Mouse (Mus musculus) myocyte (in vitro differentiated cells): ENCODE data around the gene Trp53bp2. TPM values are rescaled to one million over a fixed set of nuclear protein-coding genes. Genes with fewer than 3 reads are reported as not detected.

Experiments
- H3K27me3 ChIP-seq: one replicate; pipeline ENCODE4 v1.6.1; 2011; ENCODE audit not compliant: control insufficient read depth, insufficient read depth, insufficient read length
- H3K36me3 ChIP-seq: one replicate; pipeline ENCODE4 v1.6.1; 2011; ENCODE audit not compliant: control insufficient read depth, insufficient read depth
- H3K4me2 ChIP-seq: one replicate; pipeline ENCODE4 v1.6.1; 2011; ENCODE audit warnings: low read depth, control low read depth
- H3K4me3 ChIP-seq: one replicate; pipeline ENCODE4 v1.5.1; 2011; ENCODE audit warnings: mild to moderate bottlenecking, control low read depth, moderate library complexity
- H3K79me2 ChIP-seq: one replicate; pipeline ENCODE4 v1.6.1; 2011; ENCODE audit not compliant: control insufficient read depth, insufficient read depth
- H3ac ChIP-seq: one replicate; pipeline ENCODE4 v1.6.1; 2011; ENCODE audit not compliant: control insufficient read depth, insufficient read length
- CEBPB ChIP-seq: IDR thresholded peaks from 2 replicates; pipeline ENCODE4 v1.6.1; 2011; ENCODE audit warnings: mild to moderate bottlenecking, moderate library complexity; ENCODE audit not compliant: poor library complexity, insufficient read depth, severe bottlenecking
- E2F4 ChIP-seq: IDR thresholded peaks from one replicate; pipeline ENCODE4 v1.6.1; 2011; ENCODE audit warnings: mild to moderate bottlenecking, control low read depth, moderate library complexity; ENCODE audit not compliant: insufficient read depth
- MAX ChIP-seq: IDR thresholded peaks from one replicate; pipeline ENCODE4 v1.6.1; 2011; ENCODE audit warnings: low read depth, mild to moderate bottlenecking, control low read depth
- MYOD1 ChIP-seq, 3 experiments: IDR thresholded peaks; one replicate each; pipeline ENCODE4 v1.6.1; 2011; ENCODE audit warnings: control low read depth in 2 of 3, low read depth in 2 of 3, mild to moderate bottlenecking in 2 of 3, moderate library complexity in 1 of 3; ENCODE audit not compliant: insufficient read length in 2 of 3, control insufficient read depth in 1 of 3
- MYOG ChIP-seq, 3 experiments: IDR thresholded peaks; one replicate each; pipeline ENCODE4 v1.6.1; 2011; ENCODE audit warnings: control low read depth in 2 of 3, low read depth in 2 of 3, mild to moderate bottlenecking in 2 of 3; ENCODE audit not compliant: insufficient read length in 2 of 3, control insufficient read depth in 1 of 3, insufficient read depth in 1 of 3
- POLR2A ChIP-seq: IDR thresholded peaks from one replicate; pipeline ENCODE4 v1.6.1; 2011; ENCODE audit warnings: low read depth, mild to moderate bottlenecking, control low read depth, moderate library complexity; ENCODE audit not compliant: insufficient read length
- POLR2AphosphoS2 ChIP-seq: IDR thresholded peaks from one replicate; pipeline ENCODE4 v1.6.1; 2011; ENCODE audit warnings: low read depth, control low read depth; ENCODE audit not compliant: insufficient read length
- REST ChIP-seq: IDR thresholded peaks from one replicate; pipeline ENCODE4 v1.6.1; 2011; ENCODE audit warnings: mild to moderate bottlenecking, control low read depth, moderate library complexity; ENCODE audit not compliant: insufficient read depth, insufficient read length
- SRF ChIP-seq: IDR thresholded peaks from one replicate; pipeline ENCODE4 v1.6.1; 2011; ENCODE audit warnings: low read depth; ENCODE audit not compliant: control insufficient read depth, insufficient read length
- TCF12 ChIP-seq: IDR thresholded peaks from one replicate; pipeline ENCODE4 v1.6.1; 2011; ENCODE audit warnings: mild to moderate bottlenecking, control low read depth; ENCODE audit not compliant: poor library complexity, insufficient read depth, severe bottlenecking
- TCF3 ChIP-seq: IDR thresholded peaks from one replicate; pipeline ENCODE4 v1.6.1; 2011; ENCODE audit warnings: low read depth, control low read depth; ENCODE audit not compliant: insufficient read length
- USF1 ChIP-seq: IDR thresholded peaks from one replicate; pipeline ENCODE4 v1.6.1; 2011; ENCODE audit warnings: low read depth, mild to moderate bottlenecking, control low read depth, moderate library complexity
- polyA plus RNA-seq: library from polyadenylated mRNA; unstranded; fragments of >200 nt; fragmentation: generic; extraction: Trizol; gene quantifications from one replicate; pipeline ENCODE4 v1.2.1, GENCODE M21; 2012; ENCODE audit warnings: missing spikeins

Trp53bp2 gene
- polyA plus RNA-seq, 1 experiment = 6.4 TPM

DNA sequence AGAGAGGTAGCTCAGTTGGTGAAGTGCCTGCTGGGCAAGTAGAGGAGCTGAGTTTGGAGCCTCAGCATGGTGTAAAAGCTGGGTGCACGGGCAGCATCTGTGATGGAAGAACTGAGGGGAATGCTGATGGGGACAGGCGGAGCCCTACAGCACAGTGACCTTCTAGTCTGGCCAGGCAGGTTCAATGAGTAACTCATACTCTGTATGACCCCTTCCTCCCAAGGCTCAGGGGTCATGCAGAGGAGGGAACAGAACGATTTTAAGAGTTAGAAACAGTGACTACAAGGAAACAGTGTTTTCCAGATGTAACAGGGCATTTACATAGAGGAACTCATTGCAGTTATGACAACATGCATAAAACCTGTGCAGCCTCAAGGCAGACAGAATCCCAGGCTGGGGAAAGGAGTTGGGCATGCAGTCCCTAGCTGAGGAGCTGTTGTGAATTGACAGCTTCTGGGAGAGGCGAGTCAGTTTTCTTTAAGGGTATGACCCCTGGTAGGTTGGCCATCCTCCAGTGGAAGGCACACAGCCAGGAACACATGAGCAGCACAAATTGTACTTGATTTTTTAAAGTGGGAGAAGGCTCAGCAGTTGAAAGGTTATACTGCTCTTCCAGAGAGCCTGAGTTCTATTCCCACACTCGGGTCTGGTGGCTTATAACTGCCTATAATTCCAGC lies 30.7 kb downstream of the Trp53bp2 start:
- TF ChIP-seq SRF = no peak
- Histone ChIP-seq H3K4me2 (no peak overlapping the region), H3ac (no peak overlapping the region), H3K79me2 (no peaks in the 10 kb centered on the region), H3K27me3 (no peaks in the 10 kb centered on the region), H3K36me3 (peaks cover 13% of the 10 kb centered on the region), H3K4me3 (no peak overlapping the region)

DNA sequence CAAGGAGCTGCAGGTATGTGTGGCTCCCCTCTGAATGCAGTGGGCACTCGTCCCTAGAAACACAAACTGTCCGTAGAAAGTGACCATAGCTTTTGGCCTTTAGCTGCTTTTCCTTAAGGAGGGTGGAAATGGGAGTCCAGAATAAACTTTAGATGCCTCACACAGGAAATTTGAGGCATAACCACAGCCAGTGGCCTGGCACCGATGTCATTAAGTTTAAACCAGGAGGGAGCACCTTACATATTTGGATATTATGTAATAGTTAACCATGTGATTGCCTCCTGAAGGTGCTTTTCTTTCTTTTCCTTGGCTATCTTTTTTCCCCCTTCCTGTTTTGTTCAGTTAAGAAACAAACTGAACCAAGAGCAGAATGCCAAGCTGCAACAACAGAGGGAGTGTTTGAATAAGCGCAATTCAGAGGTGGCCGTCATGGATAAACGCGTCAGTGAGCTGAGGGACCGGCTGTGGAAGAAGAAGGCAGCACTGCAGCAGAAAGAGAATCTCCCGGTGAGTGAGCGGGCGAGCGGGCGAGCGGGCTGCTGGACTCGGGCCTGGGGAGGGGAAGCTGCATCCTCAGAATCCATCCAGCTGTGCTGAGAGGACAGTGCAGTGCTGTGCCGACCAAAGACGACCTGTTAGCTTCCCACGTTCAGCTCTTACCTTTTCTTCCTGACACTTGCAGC lies 33.0 kb downstream of the Trp53bp2 start:
- no peak for TF ChIP-seq POLR2A
- no peak for TF ChIP-seq E2F4
- no peak for TF ChIP-seq TCF3
- TF ChIP-seq SRF = no peak
- no peak for TF ChIP-seq MYOG (IDR thresholded peaks at IDR 0.05; ENCODE audit: control insufficient read depth in 1 of 3, insufficient read depth in 1 of 3, insufficient read length in 2 of 3, low read depth in 2 of 3)
- no peak for TF ChIP-seq MAX
- no peak for TF ChIP-seq REST
- no peak for TF ChIP-seq POLR2AphosphoS2
- no peak for TF ChIP-seq MYOD1 (IDR thresholded peaks at IDR 0.05; ENCODE audit: control insufficient read depth in 1 of 3, insufficient read length in 2 of 3, low read depth in 2 of 3)
- TF ChIP-seq USF1 = no peak
- Histone ChIP-seq H3K36me3 (peaks cover 22% of the 10 kb centered on the region), H3K4me3 (no peak overlapping the region), H3K79me2 (no peaks in the 10 kb centered on the region), H3ac (no peak overlapping the region), H3K27me3 (no peaks in the 10 kb centered on the region), H3K4me2 (no peak overlapping the region)

DNA sequence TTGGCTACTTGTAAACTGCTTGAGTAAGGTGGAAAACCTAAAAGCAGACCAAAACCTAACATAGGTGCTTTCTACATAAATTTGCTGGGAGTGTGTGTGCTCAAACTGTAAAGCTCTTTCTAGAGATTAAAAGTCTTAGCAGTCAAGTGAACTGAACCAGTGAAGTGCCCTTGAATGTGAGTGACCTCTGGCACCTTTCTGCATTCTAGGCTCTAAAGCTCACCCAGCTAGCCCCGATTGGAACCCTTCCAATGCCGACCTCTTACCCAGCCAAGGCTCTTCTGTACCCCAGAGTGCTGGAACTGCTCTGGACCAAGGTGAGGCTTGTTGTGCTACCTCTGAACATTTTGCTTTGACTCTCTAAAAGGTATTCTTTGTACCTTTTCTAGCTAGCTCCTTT lies 35.1 kb downstream of the Trp53bp2 start:
- Histone ChIP-seq H3K4me2 (no peak overlapping the region), H3ac (no peak overlapping the region), H3K4me3 (no peak overlapping the region), H3K27me3 (no peaks in the 10 kb centered on the region), H3K79me2 (no peaks in the 10 kb centered on the region), H3K36me3 (peaks cover 27% of the 10 kb centered on the region)
- TF ChIP-seq CEBPB = no peak
- no peak for TF ChIP-seq MYOD1 (IDR thresholded peaks at IDR 0.05; ENCODE audit: control insufficient read depth in 1 of 3, insufficient read length in 2 of 3, low read depth in 2 of 3)
- TF ChIP-seq POLR2A = no peak
- no peak for TF ChIP-seq MAX
- no peak for TF ChIP-seq MYOG (IDR thresholded peaks at IDR 0.05; ENCODE audit: control insufficient read depth in 1 of 3, insufficient read depth in 1 of 3, insufficient read length in 2 of 3, low read depth in 2 of 3)

DNA sequence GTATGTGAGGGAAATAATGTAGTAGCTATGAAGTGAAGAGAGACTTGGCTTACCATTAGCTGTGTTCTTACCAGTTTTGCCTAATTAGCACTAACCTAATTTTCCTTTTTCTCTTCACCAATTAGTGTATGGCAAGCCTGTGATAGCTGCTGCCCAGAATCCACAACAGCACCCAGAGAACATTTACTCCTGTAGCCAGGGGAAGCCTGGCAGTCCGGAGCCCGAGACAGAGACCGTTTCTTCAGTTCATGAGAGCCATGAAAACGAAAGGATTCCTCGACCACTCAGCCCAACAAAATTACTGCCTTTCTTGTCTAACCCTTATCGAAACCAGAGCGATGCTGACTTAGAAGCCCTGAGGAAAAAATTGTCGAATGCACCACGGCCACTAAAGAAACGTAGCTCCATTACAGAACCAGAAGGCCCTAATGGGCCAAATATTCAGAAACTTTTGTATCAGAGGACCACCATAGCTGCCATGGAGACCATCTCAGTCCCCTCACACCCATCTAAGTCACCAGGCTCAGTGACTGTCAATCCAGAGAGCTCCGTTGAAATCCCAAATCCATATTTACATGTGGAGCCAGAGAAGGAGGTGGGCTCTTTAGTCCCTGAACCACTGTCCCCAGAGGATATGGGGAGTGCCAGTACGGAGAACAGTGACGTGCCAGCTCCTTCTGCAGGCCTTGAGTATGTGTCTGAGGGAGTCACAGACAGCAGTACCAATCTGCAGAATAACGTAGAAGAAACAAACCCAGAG lies 39.5 kb downstream of the Trp53bp2 start:
- no peak overlapping the region for H3K4me2 ChIP-seq
- no peak for TF ChIP-seq TCF3
- no peak for TF ChIP-seq MYOD1 (IDR thresholded peaks at IDR 0.05; ENCODE audit: control insufficient read depth in 1 of 3, insufficient read length in 2 of 3, low read depth in 2 of 3)
- no peak for TF ChIP-seq MAX
- no peak for TF ChIP-seq E2F4
- TF ChIP-seq CEBPB = no peak
- TF ChIP-seq MYOG (IDR thresholded peaks at IDR 0.05; ENCODE audit: control insufficient read depth in 1 of 3, insufficient read depth in 1 of 3, insufficient read length in 2 of 3, low read depth in 2 of 3) = no peak
- no peak for TF ChIP-seq REST
- no peak for TF ChIP-seq POLR2AphosphoS2
- TF ChIP-seq TCF12 = no peak
- TF ChIP-seq USF1 = no peak
- no peak for TF ChIP-seq SRF
- TF ChIP-seq POLR2A = no peak
- H3K27me3 ChIP-seq = no peaks in the 10 kb centered on the region
- H3K4me3 ChIP-seq = no peak overlapping the region
- H3K79me2 ChIP-seq = no peaks in the 10 kb centered on the region
- peaks cover 18% of the 10 kb centered on the region for H3K36me3 ChIP-seq
- H3ac ChIP-seq = no peak overlapping the region

DNA sequence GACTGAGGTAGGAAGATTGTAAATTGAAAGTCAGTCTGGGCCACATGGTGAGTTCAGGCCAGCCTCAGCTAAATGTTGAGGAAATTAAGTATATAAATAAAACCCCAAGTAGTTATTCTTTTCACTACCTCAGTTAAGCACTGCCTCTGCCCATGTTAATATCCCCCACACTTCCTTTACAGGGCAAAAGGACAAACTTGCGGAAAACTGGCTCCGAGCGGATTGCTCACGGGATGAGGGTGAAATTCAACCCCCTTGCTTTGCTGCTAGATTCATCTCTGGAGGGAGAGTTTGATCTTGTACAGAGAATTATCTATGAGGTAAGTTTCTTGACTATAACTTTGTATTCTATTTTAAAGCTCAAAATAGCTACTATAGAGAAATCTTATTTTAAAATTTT lies 43.5 kb downstream of the Trp53bp2 start:
- H3K27me3 ChIP-seq = no peaks in the 10 kb centered on the region
- H3K4me2 ChIP-seq = no peak overlapping the region
- no peak overlapping the region for H3ac ChIP-seq
- no peak for TF ChIP-seq SRF
- no peak for TF ChIP-seq MYOD1 (IDR thresholded peaks at IDR 0.05; ENCODE audit: control insufficient read depth in 1 of 3, insufficient read length in 2 of 3, low read depth in 2 of 3)
- TF ChIP-seq MYOG (IDR thresholded peaks at IDR 0.05; ENCODE audit: control insufficient read depth in 1 of 3, insufficient read depth in 1 of 3, insufficient read length in 2 of 3, low read depth in 2 of 3) = no peak
- no peak for TF ChIP-seq TCF12
- no peak for TF ChIP-seq USF1
- TF ChIP-seq POLR2AphosphoS2 = no peak
- TF ChIP-seq POLR2A = no peak
- no peak for TF ChIP-seq E2F4
- TF ChIP-seq TCF3 = no peak
- H3K36me3 ChIP-seq = peaks cover 10% of the 10 kb centered on the region
- no peak overlapping the region for H3K4me3 ChIP-seq
- no peaks in the 10 kb centered on the region for H3K79me2 ChIP-seq
